Mouse (Mus musculus) intestine, embryonic 16.5 days (tissue): ENCODE data around the gene Hivep3. TPM values are rescaled to one million over a fixed set of nuclear protein-coding genes. Genes with fewer than 3 reads are reported as not detected.

ENCODE experiments used
- ATAC-seq: fragments of 200-750 bp; cut with Nextera tagmentation; 2 replicates; pipeline ENCODE4 v1.8.0; 2017; ENCODE audit warnings: moderate TSS enrichment, moderate library complexity
- H3K27ac ChIP-seq: fragments of 300-500 bp; sonication (generic); 2 replicates; pipeline ENCODE4 v1.5.1; 2014; ENCODE audit warnings: mild to moderate bottlenecking, low read length
- H3K27me3 ChIP-seq: fragments of 300-500 bp; sonication (generic); replicated peaks from 2 replicates; pipeline ENCODE4 v1.6.1; 2014; ENCODE audit warnings: low read length, control low read depth, mixed read lengths; ENCODE audit not compliant: control insufficient read depth, insufficient read depth
- H3K36me3 ChIP-seq: fragments of 300-500 bp; sonication (generic); 2 replicates; pipeline ENCODE4 v1.6.1; 2014; ENCODE audit warnings: low read length, control low read depth; ENCODE audit not compliant: control insufficient read depth, insufficient read depth
- H3K4me1 ChIP-seq: fragments of 300-500 bp; sonication (generic); 2 replicates; pipeline ENCODE4 v1.6.1; 2014; ENCODE audit warnings: low read length, control low read depth, mixed read lengths; ENCODE audit not compliant: control insufficient read depth, insufficient read depth
- H3K4me2 ChIP-seq: fragments of 300-500 bp; sonication (generic); 2 replicates; pipeline ENCODE4 v1.6.1; 2014; ENCODE audit warnings: low read depth, low read length, control low read depth
- H3K4me3 ChIP-seq: fragments of 300-500 bp; sonication (generic); 2 replicates; pipeline ENCODE4 v1.5.1; 2014; ENCODE audit warnings: mild to moderate bottlenecking, low read length
- H3K9ac ChIP-seq: fragments of 300-500 bp; sonication (generic); 2 replicates; pipeline ENCODE4 v1.6.1; 2014; ENCODE audit warnings: low read depth, low read length
- H3K9me3 ChIP-seq: fragments of 300-500 bp; sonication (generic); 2 replicates; pipeline ENCODE4 v1.6.1; 2016; ENCODE audit warnings: low read length, control low read depth; ENCODE audit not compliant: control insufficient read depth
- WGBS: fragments of 180-500 bp; shearing (Covaris S2); extraction: QIAGEN DNeasy Blood & Tissue Kit; methylation state at CpG from one replicate; pipeline ENCODE4 v1.1.7; 2014; 5-methylcytosine and 5-hydroxymethylcytosine counted together
- polyA plus RNA-seq: library from polyadenylated mRNA; unstranded; fragments of >200 nt; fragmentation: Nextera tagmentation; extraction: Ambion mirVana; gene quantifications from 2 replicates; pipeline ENCODE4 v1.2.1, GENCODE M21; 2015

Gene Hivep3
- polyA plus RNA-seq, 1 experiment from 2014 or later, result 4.4 TPM

- no peaks in the 10 kb centered on the region for H3K9me3 ChIP-seq
- ATAC-seq, result no peak
- H3K36me3 ChIP-seq, result no peaks in the 10 kb centered on the region
- no peak overlapping the region for H3K4me2 ChIP-seq
- 24% methylated on average over 5 of the region's 5 CpGs for WGBS
- peaks cover 3% of the 10 kb centered on the region; the same call in 1 of the 2 replicates for H3K4me1 ChIP-seq
- H3K27ac ChIP-seq, result no peak overlapping the region
- no peak overlapping the region for H3K4me3 ChIP-seq
- H3K27me3 ChIP-seq, result no peaks in the 10 kb centered on the region
- H3K9ac ChIP-seq, result no peak overlapping the region
Measured at GRCm38 (mm10) chr4:120184374-120184991, 450.9 kb downstream of the Hivep3 start.

GRCm38 (mm10) chr4:120186441-120186840 is 452.9 kb downstream of the Hivep3 start:
- H3K27me3 ChIP-seq, result no peaks in the 10 kb centered on the region
- H3K4me1 ChIP-seq, result peaks cover 4% of the 10 kb centered on the region; the same call in 1 of the 2 replicates
- no peak for ATAC-seq
- no peak overlapping the region for H3K4me2 ChIP-seq
- 96% methylated on average over 1 of the region's 1 CpGs for WGBS
- no peaks in the 10 kb centered on the region for H3K9me3 ChIP-seq
- H3K27ac ChIP-seq, result no peak overlapping the region
- H3K9ac ChIP-seq, result no peak overlapping the region
- no peaks in the 10 kb centered on the region for H3K36me3 ChIP-seq
- H3K4me3 ChIP-seq, result no peak overlapping the region

GRCm38 (mm10) chr4:120186934-120187333 is 453.4 kb downstream of the Hivep3 start:
- Histone ChIP-seq H3K27me3 (no peaks in the 10 kb centered on the region), H3K9ac (no peak overlapping the region)

More at GRCm38 (mm10) chr4:120186934-120187333, 453.4 kb downstream of the Hivep3 start:
- H3K4me3 ChIP-seq, result no peak overlapping the region
- H3K27ac ChIP-seq, result no peak overlapping the region
- no peak for ATAC-seq
- H3K4me1 ChIP-seq, result peaks cover 8% of the 10 kb centered on the region; the same call in 1 of the 2 replicates
- no peaks in the 10 kb centered on the region for H3K36me3 ChIP-seq
- 8% methylated on average over 4 of the region's 4 CpGs for WGBS
- H3K9me3 ChIP-seq, result no peaks in the 10 kb centered on the region
- H3K4me2 ChIP-seq, result no peak overlapping the region

Other genes with a start within 250 kb of the Hivep3 start
- gene Rimkla, start 241.2 kb upstream of the Hivep3 start, polyA plus RNA-seq, result 0.62 and 0.73 TPM in 2 replicates
- gene Foxj3, start 196.8 kb upstream of the Hivep3 start, polyA plus RNA-seq, result 16.4 and 18.3 TPM in 2 replicates
- gene Frg2f1, start 194.3 kb upstream of the Hivep3 start, polyA plus RNA-seq, result 3.5 and 4.3 TPM in 2 replicates
- 362 and 472 TPM in 2 replicates for gene Guca2a, start 96.1 kb upstream of the Hivep3 start, polyA plus RNA-seq
- 93.8 and 157 TPM in 2 replicates for gene Guca2b, start 74.8 kb upstream of the Hivep3 start, polyA plus RNA-seq